Mouse (Mus musculus) C2C12 (cell line): ENCODE results near the gene Gm11549.

Experiments used
- CTCF ChIP-seq: IDR thresholded peaks from one replicate; pipeline ENCODE4 v1.5.1; 2011; ENCODE audit not compliant: control insufficient read depth, insufficient read depth, insufficient read length
- MAX ChIP-seq: IDR thresholded peaks from one replicate; pipeline ENCODE4 v1.6.1; 2011; ENCODE audit warnings: mild to moderate bottlenecking, control low read depth
- MYOD1 ChIP-seq: IDR thresholded peaks from one replicate; pipeline ENCODE4 v1.6.1; 2011; ENCODE audit warnings: low read depth; ENCODE audit not compliant: control insufficient read depth, insufficient read length
- MYOG ChIP-seq: IDR thresholded peaks from one replicate; pipeline ENCODE4 v1.6.1; 2011; ENCODE audit not compliant: control insufficient read depth, insufficient read length; ENCODE audit errors: extremely low read depth

DNA sequence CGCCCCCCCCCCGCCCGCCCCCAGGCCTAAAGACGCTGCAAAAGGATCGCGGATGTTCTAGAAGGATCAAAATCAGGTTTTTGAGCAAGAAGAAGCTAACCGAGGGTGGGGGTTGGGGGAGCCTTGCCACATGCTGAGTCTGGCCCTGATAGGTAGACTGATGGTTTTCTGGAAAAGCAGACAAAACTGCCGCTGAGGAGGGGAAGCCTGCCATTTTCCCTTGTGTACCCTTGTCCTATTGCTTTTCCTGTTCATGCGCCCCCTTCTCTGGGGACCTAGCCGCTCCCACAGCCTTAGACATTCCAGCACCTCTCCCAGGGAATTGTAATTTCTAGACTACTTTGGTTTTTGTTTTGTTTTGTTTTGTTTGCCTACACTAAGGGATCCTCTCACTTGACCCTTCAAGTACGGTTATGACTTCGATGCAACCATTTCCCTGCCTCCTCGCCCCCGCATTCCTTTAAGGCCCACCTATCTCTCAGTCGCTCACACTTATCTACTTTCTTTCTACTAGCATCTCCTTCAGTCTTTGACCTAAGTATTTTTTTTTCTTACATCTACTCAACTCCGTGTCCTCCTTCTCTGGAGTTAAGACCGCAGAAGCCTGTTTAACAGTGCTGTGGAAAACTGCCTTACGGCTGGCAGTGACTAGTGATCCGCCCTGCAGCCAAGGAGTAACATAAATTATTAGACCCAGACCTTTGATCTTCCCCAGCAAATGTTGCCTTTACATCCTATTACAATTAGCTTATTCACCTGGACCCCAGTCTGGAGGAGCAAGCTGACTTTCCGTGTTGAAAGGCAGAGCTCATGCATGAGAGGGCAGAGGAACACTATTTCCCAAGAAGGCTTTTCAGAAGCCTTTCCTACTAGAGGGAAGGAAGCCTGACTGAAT, 45.1 kb downstream of the Gm11549 start:
- TF ChIP-seq MAX (no peak), CTCF (no peak), MYOD1 (no peak), MYOG (no peak)
